Mouse (Mus musculus): ENCODE measurements around the gene Gm29776.
A peak's percentile ranks its signal among the peaks of the same experiment; 100 is the strongest.

The Gm29776 gene

DNA sequence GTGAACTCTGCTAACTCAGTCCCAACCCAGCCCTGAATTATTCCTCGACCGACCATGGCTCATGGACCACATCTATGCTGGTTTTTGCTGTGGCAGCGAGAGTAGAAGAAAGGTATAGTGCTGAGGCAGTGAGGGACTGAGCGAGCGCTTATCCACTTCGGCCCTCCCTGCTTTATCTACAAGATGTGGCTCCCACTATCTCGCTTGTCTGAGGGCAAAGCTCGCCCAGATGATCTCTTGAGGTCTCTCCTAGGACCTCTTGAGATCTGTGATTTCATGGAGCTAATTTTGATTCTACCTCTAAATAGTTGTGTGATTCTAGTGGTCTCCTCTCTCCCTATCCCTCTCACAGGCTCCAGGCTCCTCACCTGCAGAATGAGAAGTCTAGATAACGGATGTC is 10.4 kb upstream of the Gm29776 start:
- DNase-seq (ENCODE audit: low read depth, low spot score) = no peak

DNA sequence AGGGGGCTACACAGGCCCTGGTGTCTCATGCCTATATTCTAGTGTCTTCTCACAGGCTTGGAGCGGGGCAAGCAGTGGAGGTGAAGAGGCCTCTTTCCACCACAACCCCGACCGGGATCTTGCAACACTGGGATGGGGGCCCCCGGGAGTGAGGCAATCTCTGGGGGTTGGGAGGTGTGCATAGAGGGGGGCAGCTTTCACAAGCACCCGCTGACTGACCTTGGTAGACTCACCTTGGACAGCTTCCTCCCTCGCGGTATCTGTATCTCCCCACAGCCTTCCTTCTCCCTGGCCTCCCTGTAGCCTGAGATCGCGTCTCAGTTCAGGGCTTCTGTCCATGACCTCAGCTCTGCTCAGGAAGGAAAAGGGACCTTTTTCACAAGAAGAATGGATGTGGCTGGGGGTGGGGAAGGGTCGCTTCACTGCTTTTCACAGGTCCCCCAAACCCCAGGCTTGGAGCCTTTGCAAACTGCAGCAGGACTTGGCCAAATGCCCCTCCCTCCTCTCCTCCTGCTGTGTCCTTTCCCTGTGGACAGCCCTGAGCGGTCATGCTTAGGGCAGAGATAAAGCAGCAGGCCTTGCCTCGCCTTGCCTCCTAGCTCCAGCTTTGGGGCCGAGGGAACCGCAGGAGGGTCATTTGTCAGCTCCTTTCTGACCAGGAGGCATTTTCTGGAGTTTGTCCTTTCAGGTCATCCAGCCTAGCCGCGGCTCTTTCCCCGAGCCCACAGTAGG is 8.1 kb upstream of the Gm29776 start:
- no peak for DNase-seq (ENCODE audit: low read depth, low spot score)

DNA sequence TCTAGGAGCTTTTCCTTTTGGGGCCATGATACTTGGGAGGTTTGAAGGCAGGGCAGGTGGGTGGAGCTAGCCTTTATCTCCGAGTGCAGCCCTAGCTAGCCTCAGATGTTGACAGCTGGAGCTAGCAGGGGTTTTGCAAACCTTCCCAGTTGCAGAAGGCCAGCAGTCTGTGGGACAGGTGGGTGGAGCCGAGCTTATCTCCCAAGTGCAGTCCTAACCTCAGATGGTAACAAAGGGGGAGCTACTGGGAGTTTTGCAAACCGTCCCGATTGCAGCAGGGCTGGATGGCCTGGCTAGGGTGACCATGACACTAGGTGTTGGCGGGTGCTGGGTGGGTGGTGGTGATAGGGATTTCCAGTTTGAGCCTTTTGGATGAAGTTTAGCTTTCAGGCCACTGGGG is 7.2 kb upstream of the Gm29776 start:
- peak; percentile 85 for DNase-seq (ENCODE audit: low read depth, low spot score)

DNA sequence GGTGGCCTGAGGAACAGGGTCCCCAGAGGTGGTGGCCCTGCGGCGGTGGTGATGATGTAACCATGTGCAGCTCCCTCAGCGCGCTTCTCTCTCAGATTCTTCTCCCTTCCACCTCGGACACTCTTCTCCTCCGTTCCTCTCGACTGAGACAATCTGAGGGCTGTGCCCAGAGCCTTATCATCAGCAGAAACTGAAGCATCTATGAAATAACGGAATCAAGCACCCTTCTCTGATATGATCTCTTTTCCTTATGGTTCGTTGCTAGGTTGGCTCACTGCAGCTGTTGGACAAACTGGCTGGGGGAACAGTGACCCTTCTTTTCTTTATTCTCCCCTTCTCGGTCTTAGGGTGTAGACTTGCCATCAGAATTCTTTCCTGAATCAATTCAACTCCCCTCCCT is 4.6 kb upstream of the Gm29776 start:
- DNase-seq (ENCODE audit: low read depth, low spot score) = no peak

DNA sequence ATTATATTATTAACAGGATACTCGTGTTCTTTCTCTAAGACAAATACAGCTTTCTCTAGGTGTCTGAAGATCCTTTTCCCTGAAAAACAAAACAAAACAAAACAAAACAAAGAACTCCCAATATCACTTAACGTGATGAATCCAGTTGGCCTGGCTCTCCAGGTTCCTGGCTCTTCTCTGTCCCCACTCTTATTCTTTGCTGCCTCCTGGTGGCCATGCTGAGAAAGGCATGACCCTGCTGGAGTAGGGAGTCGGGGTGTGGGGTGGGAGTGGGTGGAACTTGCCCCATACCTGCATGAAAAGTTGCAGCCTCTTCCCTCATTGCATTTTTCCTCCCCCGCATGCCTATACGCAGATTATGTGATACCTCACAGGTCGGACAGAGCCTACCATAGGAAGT is 2.7 kb upstream of the Gm29776 start:
- DNase-seq (ENCODE audit: low read depth, low spot score) = peak; percentile 56

DNA sequence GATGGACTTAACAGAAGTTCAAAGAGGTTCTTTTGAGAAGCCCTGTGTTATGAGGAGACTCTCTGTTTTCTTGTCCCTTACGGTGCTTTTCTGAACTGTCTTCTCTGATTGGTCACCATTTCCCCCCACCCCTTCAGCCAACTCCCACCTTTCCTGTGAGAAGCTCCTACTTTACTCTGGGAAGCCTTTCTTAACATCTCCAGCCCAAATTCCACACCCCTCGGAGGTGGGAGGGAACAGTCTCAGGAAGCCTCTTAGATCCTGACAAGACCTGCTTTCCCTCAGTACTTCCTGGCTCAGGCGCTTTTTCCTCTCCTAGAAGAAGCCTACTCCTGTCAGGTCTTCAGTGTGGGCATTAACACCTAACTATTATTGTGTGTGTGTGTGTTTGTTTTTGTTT is 953 bp upstream of the Gm29776 start:
- DNase-seq (ENCODE audit: low read depth, low spot score) = no peak

DNA sequence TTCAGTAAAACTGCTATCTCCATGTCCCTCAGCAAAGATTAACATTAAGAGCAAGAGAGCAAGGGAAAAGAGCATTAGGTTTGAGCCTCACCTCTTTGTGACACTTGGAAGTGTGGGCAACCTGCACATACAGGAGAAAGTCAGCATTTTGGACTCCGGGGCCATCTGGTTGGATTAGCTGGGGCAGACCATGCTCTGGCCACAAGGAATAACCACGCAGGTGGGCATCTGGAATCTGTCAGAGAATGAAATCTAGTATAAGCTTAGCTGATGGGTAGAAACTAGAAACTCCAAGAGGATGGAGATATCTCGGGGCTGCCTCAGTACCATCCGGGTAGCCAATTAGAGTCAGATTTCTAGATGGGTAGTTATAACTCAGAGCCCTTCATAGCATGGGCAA is 1.9 kb downstream of the Gm29776 start:
- DNase-seq (ENCODE audit: low read depth, low spot score) = no peak

DNA sequence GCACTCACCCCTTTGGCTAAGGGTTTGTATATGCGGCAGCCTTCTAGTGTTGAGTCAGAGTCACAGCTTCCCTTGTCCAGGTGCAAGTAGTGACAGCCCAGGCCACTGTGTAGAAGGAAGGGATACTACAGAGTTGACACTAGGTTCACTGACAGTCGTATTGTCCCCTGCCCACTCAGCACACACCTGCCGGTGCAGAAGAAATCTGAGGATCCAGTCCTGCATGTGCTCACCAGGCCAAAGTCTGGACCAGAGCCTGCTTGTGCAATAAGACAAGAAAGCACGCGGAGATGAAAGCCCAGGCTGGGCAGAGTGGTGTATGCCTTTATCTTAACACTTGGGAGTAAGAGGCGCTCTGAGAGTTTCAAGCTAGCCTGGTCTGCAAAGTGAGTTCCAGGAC is 3.6 kb downstream of the Gm29776 start:
- no peak for DNase-seq (ENCODE audit: low read depth, low spot score)

DNA sequence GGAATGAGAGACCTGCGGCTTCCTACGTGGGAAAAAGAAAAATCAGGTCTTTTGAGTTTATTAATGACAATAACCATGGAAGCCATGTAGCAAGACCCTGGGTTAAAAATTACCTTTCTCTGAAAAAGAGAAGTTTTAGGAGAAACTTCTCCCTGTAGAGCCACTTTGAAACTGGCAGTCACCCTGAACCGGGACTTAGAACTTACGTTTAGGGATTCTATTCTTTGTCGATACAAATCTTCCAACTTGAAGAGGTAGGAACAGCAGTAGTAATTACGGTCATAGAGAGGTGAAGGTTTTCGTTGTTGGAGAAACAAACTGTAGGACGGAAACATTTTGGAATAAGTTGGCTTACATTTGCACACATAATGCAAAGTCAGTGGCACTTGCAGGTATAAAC is 11.4 kb downstream of the Gm29776 start:
- DNase-seq (ENCODE audit: low read depth, low spot score) = no peak

DNA sequence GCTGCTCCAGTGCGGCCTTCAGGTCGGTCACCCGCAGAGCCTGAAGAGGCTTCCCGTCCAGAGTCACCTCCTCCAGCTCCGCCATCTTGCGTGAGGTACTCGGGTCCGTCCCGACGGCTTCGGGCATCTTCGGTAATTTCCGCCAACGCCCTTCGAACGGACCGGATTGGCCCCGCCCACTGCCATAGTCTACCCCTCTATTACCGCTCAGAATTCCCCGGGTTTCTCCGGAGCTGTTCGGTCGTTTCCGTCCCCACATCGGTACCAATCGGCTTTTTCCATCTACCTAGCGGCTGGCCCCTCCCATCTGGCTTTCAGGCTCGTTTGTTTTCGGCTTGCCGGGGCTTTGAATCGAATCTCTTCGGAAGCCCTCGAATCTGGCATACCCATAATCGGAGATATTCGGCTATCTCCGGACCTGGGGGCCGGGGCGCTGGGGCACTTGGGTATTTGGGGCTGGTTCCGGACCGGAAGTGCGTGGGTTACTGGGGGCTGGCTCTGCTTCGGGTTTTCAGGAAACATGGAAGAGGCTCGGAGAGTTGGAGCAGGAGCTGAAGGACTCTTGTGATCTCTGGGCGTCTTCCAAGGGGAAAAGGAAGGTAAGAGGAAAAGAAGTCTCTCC is 12.0 kb downstream of the Gm29776 start, which contains the start of gene Acin1:
Acin1 (minus strand) TSS at position 410 of the 622 bp plus-strand sequence.
- DNase-seq (ENCODE audit: low read depth, low spot score) = peak; percentile 98

DNA sequence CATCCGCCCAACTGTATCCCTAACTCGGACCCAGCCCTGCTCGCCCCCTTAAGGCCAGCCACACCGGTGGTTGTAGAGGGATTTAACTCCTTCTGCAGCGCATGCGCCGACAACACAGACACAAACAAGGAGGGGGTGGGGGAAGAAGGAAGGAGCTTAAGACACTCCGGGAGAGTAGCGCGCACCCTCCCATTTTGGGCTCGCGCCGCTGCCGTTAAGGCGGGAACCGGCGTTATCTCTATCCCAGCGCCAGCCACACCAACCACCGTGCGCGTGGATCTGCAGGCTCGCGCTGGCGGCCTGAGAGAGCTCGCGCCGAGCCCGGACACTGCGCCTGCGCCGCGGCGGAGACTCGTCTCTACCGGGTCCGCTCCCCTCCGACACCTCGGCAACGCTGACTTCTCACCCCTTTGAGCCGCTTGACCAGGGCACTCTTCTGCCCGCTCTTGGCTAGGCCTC is 12.5 kb downstream of the Gm29776 start, which contains the start of gene 1700123O20Rik:
1700123O20Rik (plus strand) TSS at position 154 of the 459 bp plus-strand sequence.
- peak; percentile 84 for DNase-seq (ENCODE audit: low read depth, low spot score)

DNA sequence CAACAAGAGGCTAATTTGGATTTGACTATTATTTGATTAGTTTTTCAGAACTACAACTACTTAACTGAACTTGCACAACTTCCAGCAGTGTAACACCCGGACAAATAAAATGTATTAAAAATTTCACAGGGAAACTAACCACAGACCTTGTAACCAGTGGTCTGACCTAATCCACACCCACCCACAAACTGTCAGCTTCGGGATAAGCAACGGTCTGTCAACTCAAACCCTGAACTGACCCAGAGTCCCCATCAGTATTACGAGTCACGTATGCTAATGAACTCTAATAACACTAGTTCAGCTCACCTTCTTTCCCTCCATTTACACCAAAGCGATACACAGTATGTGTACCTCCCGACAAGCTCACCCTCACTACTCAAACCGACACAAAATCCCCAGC is 13.2 kb downstream of the Gm29776 start:
- no peak for DNase-seq (ENCODE audit: low read depth, low spot score)

DNA sequence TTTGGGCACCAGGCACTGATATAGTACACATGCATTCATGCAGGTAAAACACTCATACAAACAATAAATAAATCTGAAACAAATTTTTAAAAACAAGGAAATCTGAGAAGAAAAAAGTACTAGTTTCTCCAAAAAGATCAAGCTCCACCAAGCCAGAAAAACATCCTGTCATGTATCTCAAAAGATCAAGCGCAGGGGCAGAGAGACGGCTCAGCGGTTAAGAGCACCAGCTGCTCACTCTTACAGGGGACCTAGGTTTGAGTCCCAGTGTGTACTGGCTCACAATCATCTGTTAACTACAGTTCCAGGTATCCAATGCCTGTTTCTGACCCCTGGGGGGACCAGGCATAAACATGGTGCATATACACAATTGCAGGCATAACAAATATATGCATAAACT is 16.2 kb downstream of the Gm29776 start:
- no peak for DNase-seq (ENCODE audit: low read depth, low spot score)

DNA sequence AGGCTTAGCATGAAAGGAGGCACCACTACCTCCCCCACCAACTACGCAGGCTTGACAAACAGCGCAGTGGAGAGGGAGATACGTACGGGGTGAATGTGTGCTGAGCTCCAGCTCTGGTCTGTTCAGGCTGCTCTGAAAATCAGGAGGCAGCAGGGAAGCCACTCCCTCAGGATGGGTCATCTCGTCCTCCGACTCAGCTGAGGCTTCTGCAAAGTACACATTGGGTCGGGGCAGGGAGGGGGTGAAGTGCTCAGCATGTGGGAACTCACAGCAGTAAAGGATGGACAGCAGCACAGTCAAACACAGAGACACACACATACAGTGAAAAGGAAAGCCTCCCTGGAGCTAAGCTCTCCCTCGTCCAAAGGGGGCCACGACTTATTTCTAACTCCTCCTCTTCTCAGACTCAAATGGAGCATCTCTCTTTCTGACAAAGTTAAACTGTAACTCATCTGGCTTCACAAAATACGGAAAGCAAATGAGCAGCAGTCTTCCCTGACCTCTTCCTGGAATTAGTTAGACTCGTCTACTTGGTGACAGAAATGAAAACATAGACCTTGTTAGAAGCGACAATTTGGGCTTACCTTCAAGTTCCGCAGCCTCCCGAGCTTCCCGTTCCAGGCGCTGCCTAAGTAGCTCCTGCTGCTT is 19.9 kb downstream of the Gm29776 start:
- no peak for DNase-seq (ENCODE audit: low read depth, low spot score)

DNA sequence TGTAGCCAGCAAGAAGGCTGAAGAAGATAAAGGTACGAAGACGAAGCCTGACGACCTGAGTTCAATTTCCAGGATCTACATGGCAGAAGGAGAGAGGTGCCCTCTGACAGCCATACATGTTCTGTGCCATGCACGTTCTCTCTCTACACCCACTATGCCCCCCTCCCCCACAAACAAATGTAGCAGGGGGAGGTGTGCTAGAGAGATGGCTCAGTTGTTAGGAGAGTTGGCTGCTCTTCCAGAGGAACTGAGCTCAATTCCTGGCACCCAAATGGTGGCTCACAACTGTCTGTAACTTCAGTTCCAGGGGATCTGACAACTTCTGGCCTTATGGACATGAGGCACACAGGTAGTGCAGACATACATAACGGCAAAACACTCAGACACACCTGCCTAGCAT is 22.3 kb downstream of the Gm29776 start:
- DNase-seq (ENCODE audit: low read depth, low spot score) = no peak

DNA sequence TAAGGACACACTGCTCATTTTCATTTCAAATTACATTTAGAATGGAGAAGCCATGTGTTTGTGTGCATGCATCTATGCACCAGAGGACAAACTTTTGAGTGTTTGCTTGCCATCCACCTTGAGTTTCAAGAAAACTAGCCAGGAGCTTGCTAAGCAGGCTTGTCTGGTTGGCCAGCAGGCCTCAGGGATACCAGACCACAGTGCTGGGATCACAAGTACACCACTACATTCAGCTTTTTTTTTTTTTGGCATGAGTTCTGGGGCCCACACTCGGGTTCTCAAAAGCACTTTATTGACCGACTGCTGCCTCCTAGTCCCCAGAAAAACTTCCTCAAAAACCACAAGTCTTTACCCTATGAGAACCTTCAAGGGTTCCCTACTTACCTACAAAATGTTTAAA is 24.3 kb downstream of the Gm29776 start:
- DNase-seq (ENCODE audit: low read depth, low spot score) = no peak

DNA sequence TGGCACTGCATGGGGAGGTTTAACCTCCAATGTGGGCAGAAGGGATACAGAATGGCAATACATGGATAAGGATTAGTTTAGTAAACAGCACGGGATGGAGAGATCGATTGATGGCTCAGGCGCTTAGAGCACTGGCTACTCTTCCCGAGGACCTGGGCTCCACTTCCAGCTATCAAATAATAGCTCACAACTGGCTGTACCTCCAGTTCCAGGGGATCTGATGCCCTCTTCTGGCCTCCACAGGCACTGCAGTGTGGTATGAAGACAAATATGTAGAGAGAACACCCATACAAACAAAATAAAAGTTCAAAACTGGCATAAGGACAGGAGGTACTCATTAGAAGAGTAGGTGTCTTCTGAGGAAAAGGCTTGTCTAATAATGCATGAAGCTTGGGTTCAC is 29.3 kb downstream of the Gm29776 start:
- no peak for DNase-seq (ENCODE audit: low read depth, low spot score)

DNA sequence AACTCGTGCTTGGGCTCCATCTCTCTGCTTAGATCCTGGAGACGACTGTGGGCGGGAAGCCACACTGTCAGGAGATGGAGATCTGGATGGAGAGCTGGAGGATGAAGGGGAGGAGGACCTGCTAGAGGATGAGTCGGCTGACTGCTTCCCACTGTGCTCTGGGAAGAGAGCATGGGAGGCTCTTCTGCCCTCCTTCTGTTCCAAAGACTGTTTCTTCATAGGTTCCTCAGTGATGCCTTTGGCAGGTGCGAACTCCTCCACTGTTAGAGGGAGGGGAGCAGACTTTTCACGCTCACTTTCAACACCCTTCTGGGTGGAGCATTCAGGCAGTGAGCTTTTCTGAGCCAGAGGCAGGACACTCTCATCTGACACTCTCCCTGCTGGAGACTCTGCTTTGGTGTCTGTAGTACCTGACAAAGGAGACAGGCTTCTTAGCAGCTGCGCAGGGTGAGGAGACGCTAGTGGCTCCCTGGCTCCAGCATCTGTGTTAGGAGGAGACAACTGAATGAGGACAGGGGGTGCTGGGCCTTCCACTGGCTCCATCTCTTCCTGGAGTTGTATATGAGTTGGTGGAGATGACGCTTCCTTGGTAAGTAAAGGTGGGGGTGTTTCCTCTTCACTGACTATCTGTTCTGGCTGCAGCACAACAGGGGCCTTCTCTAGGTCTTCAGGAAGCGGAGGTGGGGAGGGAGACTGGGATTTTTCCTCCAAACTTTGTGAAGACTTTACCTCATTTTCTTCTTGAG is 34.0 kb downstream of the Gm29776 start:
- no peak for DNase-seq (ENCODE audit: low read depth, low spot score)

DNA sequence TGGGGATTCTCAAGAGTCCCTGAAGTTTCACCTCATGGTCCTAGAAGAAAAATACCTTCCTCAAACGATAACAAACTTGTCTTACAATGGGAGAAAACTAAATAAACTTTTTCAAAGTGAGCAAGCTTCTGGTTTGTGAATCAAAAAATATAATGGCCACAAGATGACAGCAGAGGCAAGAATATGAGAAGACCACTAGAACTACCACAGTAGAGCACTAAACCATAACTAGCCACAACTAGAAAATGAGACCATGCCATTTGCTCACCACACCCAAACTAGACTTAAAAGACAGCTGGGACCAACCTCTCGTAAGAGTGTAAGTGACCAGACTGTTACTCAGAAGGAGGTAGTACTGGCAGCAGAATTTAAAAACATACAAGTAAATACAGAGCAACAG is 38.6 kb downstream of the Gm29776 start:
- peak; percentile 60 for DNase-seq (ENCODE audit: low read depth, low spot score)

DNA sequence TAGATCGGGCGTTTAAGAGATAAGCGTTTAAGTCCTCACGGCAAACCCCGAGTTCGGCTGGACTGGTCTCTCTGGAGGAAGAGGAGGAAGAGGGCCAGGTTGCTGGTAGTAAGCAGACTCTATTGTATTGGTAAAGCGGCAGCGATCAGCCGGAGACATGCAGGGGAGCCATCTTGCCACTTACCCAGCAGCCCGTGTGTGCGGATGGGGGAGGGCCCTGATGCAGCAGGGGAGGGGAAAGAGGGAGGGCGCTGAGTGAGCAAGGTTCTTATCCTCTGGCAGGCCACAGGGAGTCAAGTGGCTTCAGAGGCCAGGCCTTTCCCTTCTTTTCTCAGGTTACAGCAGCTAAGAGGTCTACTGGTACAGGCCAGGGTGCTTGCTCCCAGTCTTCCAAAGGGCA is 45.1 kb downstream of the Gm29776 start:
- peak; percentile 68 for DNase-seq (ENCODE audit: low read depth, low spot score)

DNA sequence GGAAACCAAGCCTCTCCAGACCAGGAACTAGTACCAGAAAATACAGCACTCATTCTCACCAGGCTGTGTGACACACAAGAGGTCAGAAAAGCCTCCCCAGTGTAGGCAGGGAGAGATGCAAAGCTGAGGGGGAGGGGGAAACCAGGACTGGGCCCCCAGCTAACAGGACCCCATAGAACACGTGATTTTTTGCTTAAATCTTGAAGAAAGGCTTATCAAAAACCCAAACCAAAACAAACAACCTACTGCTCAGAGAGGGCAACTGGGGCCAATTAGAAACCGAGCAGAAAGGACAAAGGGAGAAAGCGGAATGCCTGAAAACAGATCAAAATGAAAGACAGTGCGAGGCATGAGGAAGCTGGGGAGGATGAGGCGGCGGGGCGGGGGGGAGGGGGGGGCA is 45.8 kb downstream of the Gm29776 start:
- no peak for DNase-seq (ENCODE audit: low read depth, low spot score)

DNA sequence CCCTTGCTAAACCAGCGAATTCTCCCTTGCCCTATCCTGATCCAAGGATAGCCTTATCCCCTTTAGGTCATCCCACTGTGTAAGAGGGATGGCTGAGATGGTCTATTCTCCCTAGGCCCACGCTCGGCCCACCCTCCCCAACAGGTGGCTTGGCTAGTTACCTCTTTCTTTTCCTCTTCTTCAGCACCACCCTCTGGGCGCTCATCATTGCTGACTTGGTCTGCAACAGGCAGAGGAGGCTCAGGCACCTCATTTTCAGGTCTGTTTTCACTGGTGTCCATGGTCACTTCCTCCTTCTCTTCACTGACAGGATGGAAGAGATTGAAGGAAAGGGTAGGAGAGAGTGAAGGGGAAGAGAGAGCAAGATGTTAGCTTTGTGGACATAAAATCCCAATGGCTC is 47.1 kb downstream of the Gm29776 start:
- DNase-seq (ENCODE audit: low read depth, low spot score) = no peak
